Mouse (Mus musculus) E14TG2a.4 (cell line): Measurements from ENCODE around the gene Rps6ka5.

Experiments
- CTCF ChIP-seq: conservative IDR thresholded peaks from 2 replicates; pipeline ENCODE4 v1.5.1; 2014; ENCODE audit warnings: low read length
- POU5F1 ChIP-seq: IDR thresholded peaks from 2 replicates; pipeline ENCODE4 v1.6.1; 2014; ENCODE audit warnings: low read length, borderline replicate concordance

GRCm38 (mm10) chr12:100769871-100770270, 43.1 kb upstream of the Rps6ka5 start:
- TF ChIP-seq CTCF (no peak), POU5F1 (no peak)
